Mouse (Mus musculus): ENCODE results near the gene Tmem30c.

Gene Tmem30c

DNA sequence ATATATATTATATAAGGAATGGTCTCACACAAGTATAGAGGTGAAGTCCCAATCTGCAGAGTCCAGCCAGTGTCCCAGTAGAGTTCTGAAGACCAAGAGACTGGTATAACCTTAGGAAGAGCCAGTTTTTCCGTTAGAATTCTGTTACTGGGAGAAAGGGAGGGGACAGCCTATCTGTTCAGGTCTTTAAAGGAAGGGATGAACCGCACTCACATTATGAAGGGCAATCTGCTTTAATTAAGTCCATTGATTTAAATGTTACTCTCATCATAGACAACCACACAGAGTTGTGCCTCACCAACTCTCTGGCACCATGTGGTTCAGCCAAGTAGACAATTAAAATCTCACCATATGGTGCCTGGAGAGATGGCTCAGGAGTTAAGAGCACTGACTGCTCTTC, at the start of gene Tmem30c:
TSS of gene Tmem30c (minus strand) at position 101 of the 400 bp plus-strand sequence.
- no peak for DNase-seq

DNA sequence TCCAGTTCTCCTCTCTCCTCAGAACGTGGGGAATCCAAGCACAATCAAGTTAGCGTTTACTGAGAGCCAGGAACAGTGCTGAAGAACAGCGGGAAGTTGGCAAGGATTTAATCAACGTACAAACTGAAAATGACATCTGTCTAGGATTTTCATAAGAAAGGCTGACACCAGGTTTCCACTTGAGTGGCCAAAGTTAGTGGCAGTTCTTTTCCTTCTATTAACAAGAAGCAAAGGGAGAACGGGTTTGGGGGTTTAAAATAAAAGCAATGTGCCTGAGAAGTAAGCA, 47.9 kb upstream of the Tmem30c start:
- no peak for DNase-seq

- DNase-seq = no peak
Measured at GRCm38 (mm10) chr16:57339765-57340612, 47.3 kb upstream of the Tmem30c start.

DNA sequence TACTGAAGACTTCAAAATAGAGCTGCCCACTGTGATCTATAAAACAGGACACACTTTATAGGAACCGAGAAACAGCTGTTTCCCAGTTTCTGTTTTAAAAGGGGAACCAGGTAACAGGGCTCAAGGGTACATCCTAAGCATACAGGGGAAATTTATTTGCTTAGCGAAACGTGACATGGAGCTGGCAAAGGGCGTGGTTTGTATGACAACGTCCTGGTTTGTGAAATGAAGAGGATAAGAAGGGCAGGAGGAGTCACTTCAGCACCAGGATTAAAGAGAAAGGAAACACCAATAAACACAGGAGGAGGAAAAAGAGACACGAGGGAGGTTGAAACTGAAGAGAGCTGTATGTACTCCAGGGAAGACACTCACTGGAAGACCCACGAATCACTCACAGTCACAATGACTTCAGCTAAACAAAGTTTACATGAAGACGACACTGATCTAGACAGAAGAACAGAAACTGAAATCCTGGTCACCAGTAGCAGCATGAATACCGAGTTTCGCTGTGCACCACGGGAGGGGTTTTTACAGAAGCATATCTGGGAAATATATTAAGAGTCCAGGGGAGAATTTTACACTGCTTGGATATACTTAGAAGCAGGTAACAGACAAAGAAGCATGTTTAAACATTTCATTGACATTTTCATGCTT, 44.2 kb upstream of the Tmem30c start:
- no peak for DNase-seq

GRCm38 (mm10) chr16:57332301-57332700, 39.6 kb upstream of the Tmem30c start:
- no peak for DNase-seq

- DNase-seq = no peak
Measured at GRCm38 (mm10) chr16:57330111-57330510, 37.4 kb upstream of the Tmem30c start.

DNA sequence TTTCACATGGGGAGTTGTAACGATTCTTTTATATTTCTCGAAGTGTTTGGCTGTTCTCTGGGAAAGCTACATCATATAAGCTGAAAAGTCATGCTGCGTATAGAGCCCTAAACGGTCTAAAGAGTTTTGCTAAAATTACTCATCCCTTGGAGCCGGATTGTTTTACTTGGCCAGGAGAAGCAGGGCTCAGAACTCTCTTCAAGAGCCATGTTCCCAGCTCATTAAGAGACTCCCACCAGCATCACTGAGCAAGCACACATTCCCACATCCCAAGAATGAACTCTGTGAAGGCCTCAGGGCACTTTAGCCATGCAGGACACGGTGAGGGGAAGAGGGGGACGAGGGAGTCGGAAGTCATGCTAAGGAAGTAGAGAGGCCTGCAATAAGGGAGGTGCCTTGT, 36.4 kb upstream of the Tmem30c start:
- DNase-seq = no peak

GRCm38 (mm10) chr16:57326996-57327395, 34.3 kb upstream of the Tmem30c start:
- DNase-seq = no peak

- DNase-seq = no peak
Measured at GRCm38 (mm10) chr16:57319284-57320124, 26.8 kb upstream of the Tmem30c start.

- no peak for DNase-seq
Measured at GRCm38 (mm10) chr16:57318637-57319125, 26.0 kb upstream of the Tmem30c start.

- no peak for DNase-seq
Measured at GRCm38 (mm10) chr16:57317882-57318636, 25.4 kb upstream of the Tmem30c start.

- no peak for DNase-seq
Measured at GRCm38 (mm10) chr16:57317127-57317526, 24.5 kb upstream of the Tmem30c start.

DNA sequence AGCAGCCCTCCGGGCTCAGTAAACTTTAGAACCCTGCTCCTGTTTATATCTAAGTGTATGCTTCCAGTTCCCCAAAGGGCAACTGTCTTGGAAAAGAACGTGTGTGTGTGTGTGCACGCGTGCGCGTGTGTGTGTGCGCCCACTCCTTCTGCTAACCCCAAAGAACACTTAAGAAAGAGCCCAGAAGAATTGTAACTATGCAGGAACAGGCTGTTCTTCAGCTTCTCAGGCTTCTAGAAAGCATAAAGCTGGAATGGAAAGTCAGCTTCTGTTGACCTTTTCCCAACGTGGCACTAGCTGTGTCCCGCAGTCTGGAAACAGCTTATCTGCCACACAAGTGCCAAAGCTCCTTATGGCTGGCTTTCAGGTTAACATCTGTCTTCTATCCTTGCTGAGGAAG, 22.4 kb upstream of the Tmem30c start:
- DNase-seq = no peak

DNA sequence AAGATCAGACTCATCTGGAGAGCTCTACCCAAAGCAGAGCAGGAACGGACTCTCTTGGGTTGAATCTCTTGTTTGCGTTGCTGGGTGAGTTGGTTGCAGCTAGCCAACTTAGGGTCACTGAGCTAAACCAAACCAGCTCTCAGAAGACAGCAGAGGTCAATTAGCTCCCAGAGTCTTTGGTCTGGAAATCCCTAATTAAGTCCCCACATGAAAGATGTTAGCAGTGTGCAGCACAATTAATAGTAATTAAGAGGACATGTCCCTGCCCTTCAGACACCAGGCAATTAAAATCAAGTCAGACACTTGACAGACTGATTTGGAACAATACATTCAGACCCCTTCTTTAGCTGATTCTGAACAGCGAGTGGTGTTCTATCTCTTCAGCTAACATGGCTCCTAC, 21.6 kb upstream of the Tmem30c start:
- DNase-seq = no peak

GRCm38 (mm10) chr16:57313487-57313886, 20.8 kb upstream of the Tmem30c start:
- DNase-seq = no peak

GRCm38 (mm10) chr16:57312130-57312529, 19.5 kb upstream of the Tmem30c start:
- DNase-seq = no peak

- DNase-seq = no peak
Measured at GRCm38 (mm10) chr16:57305463-57305862, 12.8 kb upstream of the Tmem30c start.

DNA sequence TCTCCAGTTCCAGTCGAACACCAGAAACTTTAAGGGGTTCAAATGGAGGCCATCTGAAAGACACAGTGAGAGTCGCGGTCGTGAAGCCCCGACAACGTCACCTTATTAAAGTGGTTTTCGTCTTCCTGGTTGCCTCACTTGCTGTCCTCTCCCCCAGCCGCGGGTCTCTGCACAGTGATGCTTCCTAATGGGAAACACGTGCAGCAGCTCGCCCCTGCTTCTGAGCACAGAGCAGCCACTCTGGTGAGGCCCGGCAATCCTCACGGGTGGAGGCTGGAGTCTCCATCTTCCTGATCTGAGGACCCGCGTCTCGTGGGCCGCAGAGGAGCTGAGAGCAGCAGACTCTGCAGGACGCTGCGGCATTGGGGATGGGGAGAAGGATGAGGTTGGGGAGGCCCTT, 11.1 kb upstream of the Tmem30c start:
- DNase-seq = no peak

DNA sequence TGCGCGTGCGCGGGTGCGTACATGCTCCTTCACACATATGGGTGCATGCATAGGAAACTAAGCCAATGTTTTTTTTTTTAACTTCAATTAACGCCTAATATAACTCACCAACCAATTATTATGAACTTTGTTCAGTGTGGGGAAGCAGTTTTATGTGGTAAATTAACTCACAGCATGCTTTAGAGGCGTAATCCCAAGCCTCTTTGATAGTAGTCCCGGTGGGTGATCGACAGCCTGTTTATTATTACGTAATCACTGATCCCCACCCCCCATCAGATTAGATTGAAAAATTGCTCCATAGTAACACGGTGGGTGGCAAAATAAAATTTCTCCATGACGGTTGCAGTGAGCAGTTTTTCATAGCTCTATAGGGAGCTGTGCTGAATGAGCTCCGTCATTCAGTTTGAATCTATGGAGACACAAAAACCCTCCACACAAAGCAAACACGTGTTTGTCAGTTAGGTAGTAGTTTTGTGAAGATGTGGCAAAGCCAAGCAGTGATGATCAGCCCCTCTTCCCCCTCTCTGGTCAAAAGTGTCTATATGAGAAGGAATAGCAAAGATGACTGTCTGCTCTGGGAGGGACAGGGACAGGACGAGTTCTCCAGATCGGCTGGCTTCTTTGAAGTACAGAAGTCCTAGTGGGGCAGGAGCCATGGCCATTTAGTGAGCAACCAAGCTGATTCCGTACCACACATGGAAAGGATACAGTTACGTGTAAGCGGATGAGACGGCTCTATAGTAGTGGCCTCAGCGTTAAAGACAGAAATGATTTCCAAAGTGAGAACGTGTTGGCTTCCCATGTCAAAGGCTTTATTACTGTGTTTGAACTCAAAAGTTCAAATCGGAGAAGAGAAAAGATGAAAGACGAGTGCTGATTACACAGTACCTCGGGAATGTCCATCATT, 10.4 kb upstream of the Tmem30c start:
- DNase-seq = no peak

- no peak for DNase-seq
Measured at GRCm38 (mm10) chr16:57301512-57302115, 8.9 kb upstream of the Tmem30c start.
